Mouse (Mus musculus): Measurements from ENCODE around the gene Elp4.

Elp4 gene

GRCm38 (mm10) chr2:105789936-105790335 is 114.4 kb downstream of the Elp4 start:
- TF ChIP-seq GATA4 (IDR thresholded peaks at IDR 0.05; ENCODE audit: insufficient replicate concordance, low read length), result no peak

GRCm38 (mm10) chr2:105787726-105788125 is 116.6 kb downstream of the Elp4 start:
- no peak for TF ChIP-seq GATA4 (IDR thresholded peaks at IDR 0.05; ENCODE audit: insufficient replicate concordance, low read length)

GRCm38 (mm10) chr2:105786986-105787385 is 117.4 kb downstream of the Elp4 start:
- no peak for TF ChIP-seq GATA4 (IDR thresholded peaks at IDR 0.05; ENCODE audit: insufficient replicate concordance, low read length)

GRCm38 (mm10) chr2:105782885-105783284 is 121.5 kb downstream of the Elp4 start:
- no peak for TF ChIP-seq GATA4 (IDR thresholded peaks at IDR 0.05; ENCODE audit: insufficient replicate concordance, low read length)

GRCm38 (mm10) chr2:105780739-105781138 is 123.6 kb downstream of the Elp4 start:
- no peak for TF ChIP-seq GATA4 (IDR thresholded peaks at IDR 0.05; ENCODE audit: insufficient replicate concordance, low read length)

GRCm38 (mm10) chr2:105779320-105779891 is 125.0 kb downstream of the Elp4 start:
- TF ChIP-seq GATA4 (IDR thresholded peaks at IDR 0.05; ENCODE audit: insufficient replicate concordance, low read length), result no peak

GRCm38 (mm10) chr2:105771314-105771713 is 133.1 kb downstream of the Elp4 start:
- TF ChIP-seq GATA4 (IDR thresholded peaks at IDR 0.05; ENCODE audit: insufficient replicate concordance, low read length), result no peak

GRCm38 (mm10) chr2:105769747-105770328 is 134.5 kb downstream of the Elp4 start:
- TF ChIP-seq GATA4 (IDR thresholded peaks at IDR 0.05; ENCODE audit: insufficient replicate concordance, low read length), result no peak

GRCm38 (mm10) chr2:105753512-105753911 is 150.9 kb downstream of the Elp4 start:
- TF ChIP-seq GATA4 (IDR thresholded peaks at IDR 0.05; ENCODE audit: insufficient replicate concordance, low read length), result no peak

GRCm38 (mm10) chr2:105749111-105749510 is 155.3 kb downstream of the Elp4 start:
- TF ChIP-seq GATA4 (IDR thresholded peaks at IDR 0.05; ENCODE audit: insufficient replicate concordance, low read length), result no peak

GRCm38 (mm10) chr2:105746896-105747295 is 157.5 kb downstream of the Elp4 start:
- TF ChIP-seq GATA4 (IDR thresholded peaks at IDR 0.05; ENCODE audit: insufficient replicate concordance, low read length), result no peak

- no peak for TF ChIP-seq GATA4 (IDR thresholded peaks at IDR 0.05; ENCODE audit: insufficient replicate concordance, low read length)
Measured at GRCm38 (mm10) chr2:105736166-105736565, 168.2 kb downstream of the Elp4 start.

GRCm38 (mm10) chr2:105730704-105731103 is 173.7 kb downstream of the Elp4 start:
- TF ChIP-seq GATA4 (IDR thresholded peaks at IDR 0.05; ENCODE audit: insufficient replicate concordance, low read length), result no peak

- no peak for TF ChIP-seq GATA4 (IDR thresholded peaks at IDR 0.05; ENCODE audit: insufficient replicate concordance, low read length)
Measured at GRCm38 (mm10) chr2:105726657-105727056, 177.7 kb downstream of the Elp4 start.

GRCm38 (mm10) chr2:105715409-105716115 is 188.8 kb downstream of the Elp4 start:
- TF ChIP-seq GATA4 (IDR thresholded peaks at IDR 0.05; ENCODE audit: insufficient replicate concordance, low read length), result no peak

GRCm38 (mm10) chr2:105710511-105710910 is 193.9 kb downstream of the Elp4 start:
- TF ChIP-seq GATA4 (IDR thresholded peaks at IDR 0.05; ENCODE audit: insufficient replicate concordance, low read length), result no peak

All from liver, adult (tissue).